Mouse (Mus musculus) heart, adult 2 months (tissue): Measurements from ENCODE around the gene Baz2b. TPM values are rescaled to one million over a fixed set of nuclear protein-coding genes. Genes with fewer than 3 reads are reported as not detected.

ENCODE experiments used
- DNase-seq, 2 experiments: peaks; one replicate each; pipeline ENCODE4 v3.0.0; 2021
- H3K27ac ChIP-seq: fragments of 200-600 bp; 2 replicates; pipeline ENCODE4 v1.8.1; 2022
- H3K27me3 ChIP-seq: fragments of 200-500 bp; 2 replicates; pipeline ENCODE4 v1.6.1; 2012; ENCODE audit warnings: mild to moderate bottlenecking, low read length, inconsistent platforms, mixed read lengths; ENCODE audit not compliant: control insufficient read depth, insufficient read depth
- H3K36me3 ChIP-seq: fragments of 200-500 bp; 2 replicates; pipeline ENCODE4 v1.6.1; 2012; ENCODE audit warnings: low read length, inconsistent platforms; ENCODE audit not compliant: control insufficient read depth, insufficient read depth
- H3K4me1 ChIP-seq: fragments of 200-500 bp; 2 replicates; pipeline ENCODE4 v1.6.1; 2011; ENCODE audit warnings: low read length; ENCODE audit not compliant: control insufficient read depth, insufficient read depth
- H3K4me3 ChIP-seq: fragments of 200-600 bp; 2 replicates; pipeline ENCODE4 v1.8.1; 2022
- H3K79me2 ChIP-seq: fragments of 200-500 bp; replicated peaks from 2 replicates; pipeline ENCODE4 v1.6.1; 2012; ENCODE audit warnings: mild to moderate bottlenecking, inconsistent platforms, low read length, moderate library complexity, mixed read lengths; ENCODE audit not compliant: control insufficient read depth, insufficient read depth
- H3K9ac ChIP-seq: fragments of 200-500 bp; 2 replicates; pipeline ENCODE4 v1.6.1; 2012; ENCODE audit warnings: low read depth, mild to moderate bottlenecking, control low read depth, inconsistent platforms, low read length, mixed read lengths
- CTCF ChIP-seq: fragments of 200-600 bp; IDR thresholded peaks from 2 replicates; pipeline ENCODE4 v1.8.1; 2022; ENCODE audit warnings: antibody characterized with exemption, mild to moderate bottlenecking, moderate library complexity
- EP300 ChIP-seq: fragments of 200-500 bp; IDR thresholded peaks from 2 replicates; pipeline ENCODE4 v1.6.1; 2011; ENCODE audit warnings: low read depth, low read length, control low read depth; ENCODE audit not compliant: insufficient read depth
- POLR2A ChIP-seq: fragments of 200-500 bp; IDR thresholded peaks from 2 replicates; pipeline ENCODE4 v1.6.1; 2011; ENCODE audit warnings: mild to moderate bottlenecking, low read depth, low read length, control low read depth; ENCODE audit not compliant: insufficient read depth
- WGBS: fragments of 180-500 bp; shearing (Covaris S2); methylation state at CpG from one replicate; pipeline ENCODE4 v1.1.7; 2018; 5-methylcytosine and 5-hydroxymethylcytosine counted together
- intact Hi-C: fragments of 180-260 bp; cut with DNase I; formaldehyde crosslinking; loops from one replicate; pipeline ENCODE4 v1.15.1; 2025
- polyA plus RNA-seq: library from polyadenylated mRNA; depleted of rRNA; stranded (reverse); fragments of >200 nt; gene quantifications from 2 replicates; pipeline ENCODE4 v1.2.3, GENCODE M21; 2012
- total RNA-seq, 2 experiments: library from RNA; stranded (reverse); gene quantifications; 2 replicates each; pipeline ENCODE4 v1.2.3; 2021

Gene Baz2b
- total and polyA plus RNA-seq, 3 experiments, result 12.8 to 39.5 (median 39.5) TPM

- intact Hi-C loops, result no loop called here
- Histone ChIP-seq H3K4me3 (no peak overlapping the region), H3K79me2 (no peaks in the 10 kb centered on the region), H3K9ac (no peak overlapping the region), H3K27ac (no peak overlapping the region), H3K4me1 (no peaks in the 10 kb centered on the region), H3K36me3 (peaks cover 3% of the 10 kb centered on the region; the same call in 1 of the 2 replicates), H3K27me3 (no peaks in the 10 kb centered on the region)
- 89% methylated on average over 9 of the region's 9 CpGs for WGBS
- DNase-seq, result no peak
- no peak for TF ChIP-seq POLR2A
- no peak for TF ChIP-seq CTCF
- TF ChIP-seq EP300, result no peak
These were observed 301.6 kb downstream of the Baz2b start for GRCm38 (mm10) chr2:59908048-59908447.

DNA sequence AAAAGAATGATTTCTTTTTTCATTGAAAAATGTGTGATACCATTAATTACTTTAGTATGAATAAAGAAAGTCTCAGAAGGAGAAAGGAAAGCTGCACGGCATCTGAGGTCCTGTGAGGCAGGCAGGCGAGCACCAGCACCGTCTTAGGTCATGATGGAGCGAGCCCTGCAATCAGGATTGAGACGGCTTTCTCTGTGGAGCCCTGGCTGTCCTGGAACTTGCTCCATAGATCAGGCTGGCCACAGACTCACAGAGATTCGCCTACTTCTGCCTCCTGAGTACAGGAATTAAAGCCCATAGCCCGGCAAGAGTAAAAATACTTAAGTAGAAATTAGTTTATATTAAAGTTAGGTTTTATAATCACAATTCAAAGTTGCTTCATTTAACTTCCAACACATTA, 305.6 kb downstream of the Baz2b start:
- no peak overlapping the region for H3K27ac ChIP-seq
- DNase-seq, result no peak
- H3K36me3 ChIP-seq, result no peaks in the 10 kb centered on the region; the same call in 1 of the 2 replicates
- TF ChIP-seq CTCF (no peak), POLR2A (no peak), EP300 (no peak)
- H3K27me3 ChIP-seq, result no peaks in the 10 kb centered on the region
- H3K9ac ChIP-seq, result no peak overlapping the region
- H3K4me1 ChIP-seq, result no peaks in the 10 kb centered on the region
- H3K79me2 ChIP-seq, result no peaks in the 10 kb centered on the region; the same call in 1 of the 2 replicates
- WGBS, result 95% methylated on average over 7 of the region's 7 CpGs
- intact Hi-C loops, result no loop called here
- H3K4me3 ChIP-seq, result no peak overlapping the region

GRCm38 (mm10) chr2:59898666-59899065, 311.0 kb downstream of the Baz2b start:
- no peaks in the 10 kb centered on the region; the same call in 1 of the 2 replicates for H3K36me3 ChIP-seq
- H3K27me3 ChIP-seq, result no peaks in the 10 kb centered on the region
- no peak for DNase-seq
- TF ChIP-seq CTCF, result no peak
- no peak for TF ChIP-seq POLR2A
- TF ChIP-seq EP300, result no peak
- no peaks in the 10 kb centered on the region; the same call in 1 of the 2 replicates for H3K79me2 ChIP-seq
- H3K9ac ChIP-seq, result no peak overlapping the region
- 88% methylated on average over 4 of the region's 4 CpGs for WGBS
- no peaks in the 10 kb centered on the region for H3K4me1 ChIP-seq
- H3K27ac ChIP-seq, result no peak overlapping the region
- intact Hi-C loops, result no loop called here
- no peak overlapping the region for H3K4me3 ChIP-seq

- no peaks in the 10 kb centered on the region for H3K4me1 ChIP-seq
- H3K9ac ChIP-seq, result no peak overlapping the region
- no peaks in the 10 kb centered on the region for H3K27me3 ChIP-seq
- H3K4me3 ChIP-seq, result no peak overlapping the region
- no peak for TF ChIP-seq EP300
- WGBS, result 88% methylated on average over 7 of the region's 7 CpGs
- no peak for DNase-seq
- no peaks in the 10 kb centered on the region; the same call in 1 of the 2 replicates for H3K36me3 ChIP-seq
- H3K27ac ChIP-seq, result no peak overlapping the region
- intact Hi-C loops, result no loop called here
- H3K79me2 ChIP-seq, result no peaks in the 10 kb centered on the region; the same call in 1 of the 2 replicates
These were observed 311.5 kb downstream of the Baz2b start for GRCm38 (mm10) chr2:59898105-59898504.

GRCm38 (mm10) chr2:59896837-59897236, 312.8 kb downstream of the Baz2b start:
- Histone ChIP-seq H3K9ac (no peak overlapping the region), H3K4me1 (no peaks in the 10 kb centered on the region), H3K79me2 (no peaks in the 10 kb centered on the region; the same call in 1 of the 2 replicates), H3K27ac (no peak overlapping the region), H3K27me3 (no peaks in the 10 kb centered on the region), H3K36me3 (no peaks in the 10 kb centered on the region; the same call in 1 of the 2 replicates), H3K4me3 (no peak overlapping the region)
- 74% methylated on average over 8 of the region's 8 CpGs for WGBS
- TF ChIP-seq EP300 (no peak), POLR2A (no peak), CTCF (no peak)
- no peak for DNase-seq
- intact Hi-C loops, result no loop called here

DNA sequence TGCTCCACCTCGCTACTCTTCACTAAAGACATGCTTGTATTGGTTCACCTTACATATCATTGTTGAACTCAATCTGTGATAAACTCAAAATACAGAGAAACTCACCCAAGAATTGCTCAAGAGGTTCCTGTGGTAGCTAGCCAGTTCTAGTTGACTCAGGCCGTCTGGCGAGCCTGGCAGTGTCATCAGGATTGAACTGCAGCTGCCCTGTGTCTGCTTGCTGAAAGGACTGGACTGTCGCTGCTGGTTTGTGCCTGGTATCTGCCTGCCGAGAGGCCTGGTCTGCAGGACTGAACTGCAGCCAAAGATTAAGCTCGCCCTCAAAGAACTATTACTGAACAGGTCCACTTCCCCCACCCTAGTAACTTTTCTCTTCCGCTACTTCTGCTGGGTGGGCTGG, 313.2 kb downstream of the Baz2b start:
- intact Hi-C loops, result no loop called here
- DNase-seq, result peak; percentile 28 to 32
- Histone ChIP-seq H3K4me1 (no peaks in the 10 kb centered on the region), H3K27ac (no peak overlapping the region), H3K36me3 (no peaks in the 10 kb centered on the region; the same call in 1 of the 2 replicates), H3K27me3 (no peaks in the 10 kb centered on the region), H3K79me2 (no peaks in the 10 kb centered on the region), H3K9ac (no peak overlapping the region), H3K4me3 (no peak overlapping the region)
- 54% methylated on average over 7 of the region's 7 CpGs for WGBS
- no peak for TF ChIP-seq POLR2A
- TF ChIP-seq CTCF, result no peak
- TF ChIP-seq EP300, result no peak
